14 mouse cellular contexts compared by ENCODE assay signal in genomic region chr2:102663339-102663738, GRCm38 (mm10). TPM values are rescaled to one million over a fixed set of nuclear protein-coding genes. Genes with fewer than 3 reads are reported as not detected.
DNase-seq lines count a peak whose midpoint lies in the region; ATAC-seq and TF ChIP-seq lines count a peak whose summit lies in the region.
"Had no signal": no experiment of that assay in that cellular context is flagged by ENCODE, and none has a peak within 500 bp of the region (broad histone marks: within the 10 kb centered on the region; RNA-seq: fewer than 3 reads in every experiment).

No protein-coding gene starts in this region.

- no peaks in the 10 kb centered on the region for H3K36me3 ChIP-seq in lung, postnatal 0 days (ENCODE audit: insufficient read depth, low read length)
- H3K36me3 ChIP-seq in forebrain, embryonic 16.5 days (ENCODE audit: control insufficient read depth, insufficient read depth), result no peaks in the 10 kb centered on the region
- no peaks in the 10 kb centered on the region for H3K36me3 ChIP-seq in midbrain, embryonic 11.5 days (ENCODE audit: control insufficient read depth, insufficient read depth, low read length)
- H3K36me3 ChIP-seq: embryonic facial prominence, embryonic 13.5 days; heart, embryonic 15.5 days; liver, embryonic 15.5 days had no signal

- H3K27ac ChIP-seq in lung, postnatal 0 days (ENCODE audit: low read length), result peak overlapping the region; percentile 14; the same call in 1 of the 2 replicates
- peak overlapping the region; percentile 61 for H3K27ac ChIP-seq in forebrain, embryonic 16.5 days (ENCODE audit: low read length)
- H3K27ac ChIP-seq in midbrain, embryonic 11.5 days (ENCODE audit: low read depth, low read length), result peak overlapping the region; percentile 70
- H3K27ac ChIP-seq: embryonic facial prominence, embryonic 13.5 days; heart, embryonic 15.5 days; liver, embryonic 15.5 days had no signal

- ATAC-seq in lung, postnatal 0 days, result peak; percentile 34; the same call in 1 of the 2 replicates
- peak; percentile 31; the same call in 1 of the 2 replicates for ATAC-seq in forebrain, embryonic 16.5 days
- peak; percentile 62 for ATAC-seq in midbrain, embryonic 11.5 days (ENCODE audit: low FRiP score)
- ATAC-seq: intestine, embryonic 16.5 days had no signal

- peak; percentile 32 for DNase-seq in lung, postnatal 0 days (ENCODE audit: low spot score)
- no peak for DNase-seq in lung, postnatal 10 days
- DNase-seq in midbrain, embryonic 11.5 days (ENCODE audit: low spot score, missing footprints), result peak; percentile 89
- DNase-seq in retina, postnatal 1 day, result peak; percentile 76
- DNase-seq in frontal cortex, postnatal 14 days (ENCODE audit: low spot score in 2 of 2), result no peak
- DNase-seq in gastrocnemius, postnatal 10 days, result no peak
- no peak for DNase-seq in urinary bladder, postnatal 4 days (ENCODE audit: low spot score in 2 of 2)
- DNase-seq: adrenal gland, postnatal 25 days; cerebellum, adult 11-12 months had no signal

- H3K4me1 ChIP-seq in lung, postnatal 0 days (ENCODE audit: insufficient read depth, low read depth, low read length), result no peaks in the 10 kb centered on the region
- H3K4me1 ChIP-seq in forebrain, embryonic 16.5 days (replicated peaks; ENCODE audit: control insufficient read depth, insufficient read depth, low read length), result peaks cover 38% of the 10 kb centered on the region
- H3K4me1 ChIP-seq in midbrain, embryonic 11.5 days (ENCODE audit: control insufficient read depth, insufficient read depth, low read length), result peaks cover 22% of the 10 kb centered on the region
- H3K4me1 ChIP-seq: liver, embryonic 15.5 days had no signal

- no peak overlapping the region for H3K9ac ChIP-seq in lung, postnatal 0 days (replicated peaks; ENCODE audit: low read depth)
- H3K9ac ChIP-seq in forebrain, embryonic 16.5 days (replicated peaks; ENCODE audit: low read depth, low read length), result 0 out of 2 replicates have a peak overlapping the region, but pooled peaks have one; percentile 17
- H3K9ac ChIP-seq in midbrain, embryonic 11.5 days (ENCODE audit: low read length), result no peak overlapping the region
- H3K9ac ChIP-seq: embryonic facial prominence, embryonic 13.5 days; heart, embryonic 15.5 days; liver, embryonic 15.5 days had no signal

- no peaks in the 10 kb centered on the region for H3K9me3 ChIP-seq in lung, postnatal 0 days (ENCODE audit: low read length)
- H3K9me3 ChIP-seq in forebrain, embryonic 16.5 days (ENCODE audit: control insufficient read depth, low read length), result no peaks in the 10 kb centered on the region
- H3K9me3 ChIP-seq in midbrain, embryonic 11.5 days (ENCODE audit: control insufficient read depth, low read length), result no peaks in the 10 kb centered on the region
- H3K9me3 ChIP-seq: embryonic facial prominence, embryonic 13.5 days; heart, embryonic 15.5 days; liver, embryonic 15.5 days had no signal

- H3K4me2 ChIP-seq in lung, postnatal 0 days (replicated peaks; ENCODE audit: low read depth, low read length), result no peak overlapping the region
- H3K4me2 ChIP-seq in forebrain, embryonic 16.5 days (ENCODE audit: low read length), result peak overlapping the region; percentile 94
- H3K4me2 ChIP-seq in midbrain, embryonic 11.5 days, result peak overlapping the region; percentile 77; the same call in 1 of the 2 replicates
- H3K4me2 ChIP-seq: embryonic facial prominence, embryonic 13.5 days; heart, embryonic 15.5 days; liver, embryonic 15.5 days had no signal

- H3K4me3 ChIP-seq in lung, postnatal 0 days (ENCODE audit: low read depth, low read length), result no peak overlapping the region
- peak overlapping the region; percentile 20 for H3K4me3 ChIP-seq in forebrain, embryonic 16.5 days (replicated peaks; ENCODE audit: low read length)
- H3K4me3 ChIP-seq in midbrain, embryonic 11.5 days (ENCODE audit: low read depth, low read length), result no peak overlapping the region
- H3K4me3 ChIP-seq: embryonic facial prominence, embryonic 13.5 days; heart, embryonic 15.5 days; liver, embryonic 15.5 days had no signal

- WGBS in lung, postnatal 0 days, result 31% methylated on average over 6 of the region's 6 CpGs
- 3% methylated on average over 6 of the region's 6 CpGs for WGBS in forebrain, embryonic 16.5 days
- WGBS in midbrain, embryonic 11.5 days, result 13% methylated on average over 6 of the region's 6 CpGs

- no peak for TF ChIP-seq EP300 in lung, postnatal 0 days (IDR thresholded peaks at IDR 0.05)

- no peak for TF ChIP-seq CTCF in lung, postnatal 0 days (IDR thresholded peaks at IDR 0.05)

- peaks cover 19% of the 10 kb centered on the region for H3K27me3 ChIP-seq in lung, postnatal 0 days (replicated peaks; ENCODE audit: insufficient read depth, low read length)
- 0 out of 2 replicates have a peak, but pooled peaks cover 4% of the 10 kb centered on the region for H3K27me3 ChIP-seq in forebrain, embryonic 16.5 days (replicated peaks; ENCODE audit: control insufficient read depth, insufficient read depth, low read length)
- H3K27me3 ChIP-seq in midbrain, embryonic 11.5 days (ENCODE audit: control insufficient read depth, insufficient read depth, low read length), result peaks cover 3% of the 10 kb centered on the region; the same call in 1 of the 2 replicates

RNA-seq across cellular contexts. Expression of gene Slc1a2, which starts 4.9 kb away (rescaled TPM):
- polyA plus RNA-seq in lung, postnatal 0 days (2015; fragmentation: Nextera tagmentation; extraction: Ambion mirVana), result 0.50 and 0.87 TPM in 2 replicates
- polyA plus RNA-seq in forebrain, embryonic 16.5 days (2015; fragmentation: Nextera tagmentation; extraction: Ambion mirVana), result 9.6 and 11.0 TPM in 2 replicates
- 15.7 and 16.0 TPM in 2 replicates for polyA plus RNA-seq in midbrain, embryonic 11.5 days (2014; fragmentation: Nextera tagmentation; extraction: Ambion mirVana)
- 1 to 10 TPM; 2.3 to 2.4 TPM for total RNA-seq in gastrocnemius, postnatal 10 days (2021)

Comparison
In these comparisons a context has a peak if more than half of its experiments do, and no peak if none do; other contexts are left out.
1. DNase-seq: peak in lung, postnatal 0 days (single experiment), midbrain, embryonic 11.5 days (single experiment) and retina, postnatal 1 day (single experiment); none in lung, postnatal 10 days (single experiment), frontal cortex, postnatal 14 days (0 of 2), gastrocnemius, postnatal 10 days (single experiment) and urinary bladder, postnatal 4 days (0 of 2).
2. H3K27ac ChIP-seq: peak in every context shown above with its lines; median percentile 70 in midbrain, embryonic 11.5 days; 61 in forebrain, embryonic 16.5 days; 14 in lung, postnatal 0 days.
3. Peak in every context shown above with its lines, with median percentiles within 50 percentile points of each other: ATAC-seq.